Mouse (Mus musculus) left cerebral cortex, postnatal 25 days (tissue): ENCODE data around the gene Klk11. TPM values are rescaled to one million over a fixed set of nuclear protein-coding genes. Genes with fewer than 3 reads are reported as not detected.

Source experiments
- DNase-seq, 2 experiments: peaks; one replicate each; pipeline ENCODE4 v3.0.0; 2022; ENCODE audit warnings: low spot score in 2 of 2, mixed read lengths in 1 of 2
- intact Hi-C: fragments of 180-260 bp; cut with DNase I; formaldehyde crosslinking; loops from one replicate; pipeline ENCODE4 v1.15.1; 2025
- total RNA-seq, 2 experiments: library from RNA; stranded (reverse); gene quantifications; 2 replicates each; pipeline ENCODE4 v1.2.3; 2021

Klk11 gene
- total RNA-seq, 2 experiments from 2014 or later: not detected

- DNase-seq: peak in 1 of 2 experiments; percentile 27
- intact Hi-C loops: loop anchor here (2.0 kb wide), 1 partner anchor 107 kb away; no protein-coding TSS in a partner anchor
These were observed 13.7 kb downstream of the Klk11 start for GRCm38 (mm10) chr7:43788096-43788495.

- intact Hi-C loops: loop anchor here (2.0 kb wide), 1 partner anchor 106 kb away; no protein-coding TSS in a partner anchor
- no peak for DNase-seq
These were observed 14.9 kb downstream of the Klk11 start for GRCm38 (mm10) chr7:43789295-43789694.

DNA sequence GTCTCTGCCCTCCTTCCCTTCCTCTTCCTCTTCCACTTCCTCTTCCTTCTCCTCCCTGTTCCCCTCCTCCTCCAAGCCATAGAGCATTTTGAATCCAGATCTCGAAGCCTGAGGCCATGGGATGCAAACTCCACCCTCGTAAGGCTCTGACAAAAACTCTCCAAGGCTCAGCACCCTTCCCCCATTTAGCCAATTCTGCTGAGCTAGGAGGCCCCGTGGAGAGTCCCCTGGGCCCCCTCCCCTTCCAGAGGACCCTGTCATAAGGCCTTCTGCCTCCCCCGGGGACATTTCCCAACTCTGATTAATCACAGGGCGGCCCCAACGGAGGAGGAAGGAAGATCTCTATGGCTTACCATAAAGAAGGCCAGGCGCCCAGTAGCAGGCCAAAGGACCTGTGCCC, 17.2 kb downstream of the Klk11 start, which contains the start of gene Klk9:
Klk9 (plus strand) TSS at position 301 of the 400 bp plus-strand sequence.
- intact Hi-C loops: no loop called here
- DNase-seq: no peak

DNA sequence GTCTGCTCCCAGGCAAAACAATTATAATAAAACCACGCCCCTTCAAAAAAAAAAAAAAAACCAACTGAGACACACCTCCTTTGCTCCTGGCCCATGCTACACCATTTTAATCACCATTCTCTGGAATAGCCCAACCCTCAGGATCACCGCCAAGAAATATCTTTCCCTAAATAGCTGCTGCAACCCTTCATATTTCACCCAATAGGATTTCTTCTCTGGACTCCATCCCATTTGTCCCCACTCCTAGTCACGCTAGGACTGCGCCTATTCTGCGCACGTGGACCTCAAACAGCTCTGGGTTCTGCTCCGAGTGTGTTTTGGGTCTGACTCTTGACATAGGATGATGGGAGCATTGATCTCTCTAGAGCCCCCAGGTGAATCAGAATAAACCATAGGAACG, 22.0 kb downstream of the Klk11 start:
- no peak for DNase-seq
- intact Hi-C loops: no loop called here

GRCm38 (mm10) chr7:43797333-43797769, 22.9 kb downstream of the Klk11 start, which contains the start of gene Klk8:
Gene Klk8, plus strand, starts transcription at chr7:43797577.
- DNase-seq: no peak
- intact Hi-C loops: no loop called here

DNA sequence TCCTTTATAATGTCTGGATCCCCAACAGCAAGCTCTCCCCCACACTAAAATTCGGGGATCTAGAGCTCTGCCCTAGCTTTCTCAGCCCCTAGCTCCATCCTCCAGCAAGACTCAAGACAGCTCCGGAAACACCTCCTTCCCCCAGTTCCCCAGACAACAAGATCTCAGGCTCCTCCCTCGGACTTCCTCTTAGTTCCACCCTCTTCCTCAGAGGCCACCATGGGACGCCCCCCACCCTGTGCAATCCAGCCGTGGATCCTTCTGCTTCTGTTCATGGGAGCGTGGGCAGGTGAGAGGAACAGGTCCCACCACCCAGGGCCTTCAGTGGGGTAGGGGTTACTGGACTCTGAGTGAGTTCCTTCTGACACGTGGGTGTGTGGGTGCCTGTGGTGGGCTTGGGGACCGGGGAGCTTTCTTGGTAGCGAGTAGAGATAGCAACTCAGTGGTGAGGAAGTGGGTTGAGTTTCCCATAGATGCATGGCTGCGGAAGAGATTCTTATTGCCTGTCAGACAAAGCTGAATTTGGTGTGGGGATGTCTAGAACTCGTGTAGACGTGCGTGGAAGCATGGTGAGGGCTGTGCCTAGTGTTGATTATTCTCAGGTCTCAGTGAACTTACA, 23.5 kb downstream of the Klk11 start:
- no peak for DNase-seq
- intact Hi-C loops: no loop called here

- DNase-seq: no peak
- intact Hi-C loops: no loop called here
These were observed 25.5 kb downstream of the Klk11 start for GRCm38 (mm10) chr7:43799876-43800275.

GRCm38 (mm10) chr7:43810994-43811393, 36.6 kb downstream of the Klk11 start, which contains the start of gene Klk7:
Gene Klk7, plus strand, starts transcription at chr7:43811294.
- no peak for DNase-seq

GRCm38 (mm10) chr7:43815211-43815610, 40.8 kb downstream of the Klk11 start:
- intact Hi-C loops: no loop called here
- no peak for DNase-seq

More at GRCm38 (mm10) chr7:43810994-43811393, 36.6 kb downstream of the Klk11 start, which contains the start of gene Klk7:
- intact Hi-C loops: no loop called here

DNA sequence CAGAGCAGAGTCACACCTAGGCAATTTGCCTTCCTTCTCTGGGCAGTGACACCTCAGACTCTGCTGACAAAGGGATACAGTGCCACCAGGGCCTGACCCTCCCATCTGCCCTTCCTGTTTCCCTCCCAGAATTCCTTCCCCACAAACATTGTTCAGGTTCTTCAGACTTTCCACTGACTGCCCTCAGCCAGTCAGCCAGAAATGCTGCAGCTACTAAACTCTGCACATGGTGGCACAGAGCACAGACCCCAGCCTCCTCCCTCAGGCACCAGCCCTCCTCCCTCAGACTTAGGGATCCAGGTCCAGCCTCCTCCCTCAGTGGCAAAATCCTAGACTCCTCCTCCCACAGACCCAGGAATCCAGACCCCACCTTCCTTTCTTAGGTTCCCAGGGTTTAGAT, 42.3 kb downstream of the Klk11 start:
- no peak for DNase-seq
- intact Hi-C loops: no loop called here

DNA sequence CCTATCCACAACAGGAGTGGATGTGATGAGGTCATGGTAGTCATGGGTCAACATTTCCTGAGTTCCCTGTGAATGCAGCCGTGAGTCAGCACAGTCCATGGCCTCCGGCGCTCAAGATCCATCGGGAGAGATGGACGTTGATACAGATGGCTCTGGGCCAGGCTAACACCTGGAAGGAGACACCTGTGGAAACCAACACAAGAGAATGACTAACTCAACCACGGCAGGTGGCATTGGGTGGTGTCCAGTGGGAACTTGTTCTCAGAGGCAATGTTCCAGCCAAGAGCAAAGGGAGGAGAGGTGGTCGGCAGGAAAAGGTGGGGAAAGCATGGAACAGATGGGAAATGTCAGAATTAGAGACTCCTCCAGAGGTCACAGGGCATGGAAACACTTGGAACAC, 47.2 kb downstream of the Klk11 start:
- intact Hi-C loops: no loop called here
- DNase-seq: no peak

GRCm38 (mm10) chr7:43824199-43824598, 49.8 kb downstream of the Klk11 start, which contains the start of gene Klk6:
Gene Klk6, plus strand, starts transcription at chr7:43824499.
- intact Hi-C loops: no loop called here
- no peak for DNase-seq

DNA sequence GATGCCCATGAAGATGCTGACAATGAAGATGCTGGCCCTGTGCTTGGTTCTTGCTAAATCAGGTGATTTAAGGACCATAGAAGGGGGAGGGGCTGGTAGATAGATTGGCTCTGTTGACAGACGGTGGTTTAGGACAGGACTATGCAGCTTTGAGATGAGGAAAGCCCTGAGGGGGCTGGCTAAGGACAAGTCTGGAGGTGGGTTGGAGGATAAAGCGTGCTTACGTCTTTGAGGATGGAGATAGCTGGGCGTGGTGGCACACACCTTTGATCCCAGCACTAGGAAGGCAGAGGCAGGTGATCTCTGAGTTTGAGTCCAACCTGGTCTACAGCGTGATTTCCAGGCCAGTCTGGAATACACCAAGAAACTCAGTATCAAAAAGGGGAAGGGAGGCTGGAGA, 51.7 kb downstream of the Klk11 start:
- DNase-seq: no peak
- intact Hi-C loops: no loop called here

GRCm38 (mm10) chr7:43827706-43828105, 53.3 kb downstream of the Klk11 start:
- intact Hi-C loops: no loop called here
- DNase-seq: no peak

Other genes with a start within 250 kb of the Klk11 start
- gene Cd33, start 230.2 kb upstream of the Klk11 start, total RNA-seq: 1 to 10 TPM; 4.4 to 5.1 TPM
- gene Zfp658, start 212.3 kb upstream of the Klk11 start, total RNA-seq: 1 to 10 TPM; 3.8 to 4.7 TPM
- gene Zfp719, start 195.0 kb upstream of the Klk11 start, total RNA-seq: 10 to 100 TPM; 15.0 to 17.1 TPM
- under 1 TPM in 1 of 2 experiments, not detected in 1; 0.37 TPM for gene Zfp819, start 167.4 kb upstream of the Klk11 start, total RNA-seq
- gene Ceacam18, start 139.9 kb upstream of the Klk11 start, total RNA-seq: not detected
- gene Siglece, start 114.4 kb upstream of the Klk11 start, total RNA-seq: 1 to 10 TPM; 1.1 to 1.3 TPM
- gene Ctu1, start 102.6 kb upstream of the Klk11 start, total RNA-seq: 1 to 10 TPM; 7.5 to 8.7 TPM
- not detected for gene Klk14, start 84.2 kb upstream of the Klk11 start, total RNA-seq
- gene Klk13, start 62.0 kb upstream of the Klk11 start, total RNA-seq: not detected
- not detected for gene Klk12, start 5.7 kb upstream of the Klk11 start, total RNA-seq
- not detected for gene Klk10, start 6.4 kb downstream of the Klk11 start, total RNA-seq
- gene Klk9, start 17.3 kb downstream of the Klk11 start, total RNA-seq: not detected
- 1 to 10 TPM; 2.2 to 3.3 TPM for gene Klk8, start 23.0 kb downstream of the Klk11 start, total RNA-seq
- not detected for gene Klk7, start 36.7 kb downstream of the Klk11 start, total RNA-seq
- gene Klk6, start 49.9 kb downstream of the Klk11 start, total RNA-seq: 1 to 10 TPM; 1.0 to 1.4 TPM
- gene Klk5, start 67.4 kb downstream of the Klk11 start, total RNA-seq: not detected
- gene Klk4, start 106.6 kb downstream of the Klk11 start, total RNA-seq: not detected
- not detected for gene Klk15, start 159.1 kb downstream of the Klk11 start, total RNA-seq
- gene Klk1b8, start 176.1 kb downstream of the Klk11 start, total RNA-seq: not detected
- gene Klk1b1, start 192.1 kb downstream of the Klk11 start, total RNA-seq: not detected
- gene Klk1b9, start 201.5 kb downstream of the Klk11 start, total RNA-seq: not detected
- gene Klk1b11, start 221.3 kb downstream of the Klk11 start, total RNA-seq: not detected
- not detected for gene Klk1b26, start 237.6 kb downstream of the Klk11 start, total RNA-seq